Mouse (Mus musculus) embryonic fibroblast, embryonic 13.5 days (primary cell): ENCODE results near the gene Sbno1.

Source experiments
- CTCF ChIP-seq: IDR thresholded peaks from 2 replicates; pipeline ENCODE4 v1.5.1; 2011; ENCODE audit warnings: mild to moderate bottlenecking, control low read depth, low read length, moderate library complexity, borderline replicate concordance; ENCODE audit not compliant: insufficient read depth
- POLR2A ChIP-seq: IDR thresholded peaks from 2 replicates; pipeline ENCODE4 v1.6.1; 2011; ENCODE audit warnings: low read depth, mild to moderate bottlenecking, control low read depth, low read length, moderate library complexity

DNA sequence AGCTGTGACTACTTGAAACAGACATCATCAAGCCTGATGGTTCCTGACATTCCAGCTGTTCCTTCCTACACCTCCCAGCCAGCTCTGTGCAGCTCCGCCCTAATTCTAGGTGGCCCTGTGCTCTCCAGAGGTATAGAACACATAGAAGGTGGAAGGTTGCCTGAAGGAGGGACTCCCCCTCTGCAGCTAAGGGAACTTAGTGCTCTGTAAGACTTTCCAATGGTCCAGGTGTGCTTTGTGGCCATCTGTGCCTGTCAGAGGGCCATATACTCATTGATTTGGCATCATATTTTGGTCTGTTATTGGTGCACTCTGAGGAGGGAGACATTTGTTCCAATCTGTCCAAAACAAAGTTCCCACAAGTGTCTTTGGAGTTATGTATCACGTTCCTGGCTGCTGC, 7.2 kb upstream of the Sbno1 start:
- TF ChIP-seq POLR2A (no peak), CTCF (no peak)
